Mouse (Mus musculus): Measurements from ENCODE around the gene Gm19426. TPM values are rescaled to one million over a fixed set of nuclear protein-coding genes. Genes with fewer than 3 reads are reported as not detected.

The Gm19426 gene
- polyA plus RNA-seq, 1 experiment from 2014 or later, result 8.2 TPM

DNA sequence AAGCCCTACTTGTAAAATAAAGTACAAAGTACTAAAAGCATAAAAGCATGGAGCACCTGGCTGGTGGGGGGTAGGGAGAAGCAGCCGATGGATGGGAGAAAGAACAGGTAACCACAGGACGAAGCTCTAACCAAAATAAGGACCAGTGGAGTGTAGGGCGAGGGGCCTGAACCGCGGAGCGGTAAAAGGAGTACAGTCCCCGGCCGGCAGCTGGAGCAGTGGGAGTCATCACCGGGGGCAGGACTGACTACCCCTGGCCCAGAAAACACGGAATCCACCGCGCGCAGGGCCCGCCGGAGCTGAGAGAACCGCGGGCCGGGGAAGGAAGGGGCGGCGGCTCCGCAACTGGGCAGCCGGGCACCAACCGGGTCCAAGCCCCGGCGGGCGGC lies 29.0 kb downstream of the Gm19426 start:
- no peak for DNase-seq (ENCODE audit: low spot score)
- Histone ChIP-seq H3K9me3 (replicated peaks) (no peaks in the 10 kb centered on the region), H3K4me3 (peak overlapping the region; percentile 83), H3K27ac (peak overlapping the region; percentile 96), H3K27me3 (ENCODE audit: low read depth, poor library complexity, severe bottlenecking) (no peaks in the 10 kb centered on the region), H3K4me1 (peaks cover 19% of the 10 kb centered on the region), H3K36me3 (peaks cover 22% of the 10 kb centered on the region)
- under 1% methylated on average over 26 of the region's 26 CpGs for WGBS

DNA sequence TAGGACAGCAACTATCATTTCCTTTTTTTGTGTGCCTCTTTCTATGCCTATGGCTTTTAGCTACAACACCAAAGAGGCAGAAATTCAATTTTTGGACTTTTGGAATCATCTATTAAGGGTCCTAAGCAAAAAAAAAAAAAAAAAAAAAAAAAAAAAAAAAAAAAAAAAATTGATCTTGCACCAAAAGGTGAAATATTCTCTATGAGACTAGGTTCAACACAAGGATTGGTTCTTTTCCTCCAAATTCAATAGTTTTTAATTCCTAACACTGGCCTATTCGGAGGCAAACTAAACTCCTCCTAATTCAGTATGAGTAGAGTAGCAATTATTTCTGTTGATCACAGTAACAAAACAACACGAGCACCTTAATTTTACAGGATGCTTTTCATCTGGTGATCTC lies 31.6 kb downstream of the Gm19426 start:
- DNase-seq (ENCODE audit: low spot score), result no peak
- Histone ChIP-seq H3K36me3 (peaks cover 47% of the 10 kb centered on the region), H3K9me3 (replicated peaks) (no peaks in the 10 kb centered on the region), H3K27me3 (ENCODE audit: low read depth, poor library complexity, severe bottlenecking) (no peaks in the 10 kb centered on the region), H3K4me3 (no peak overlapping the region), H3K4me1 (peaks cover 23% of the 10 kb centered on the region), H3K27ac (no peak overlapping the region)
- WGBS, result 90% methylated on average over 2 of the region's 2 CpGs

DNA sequence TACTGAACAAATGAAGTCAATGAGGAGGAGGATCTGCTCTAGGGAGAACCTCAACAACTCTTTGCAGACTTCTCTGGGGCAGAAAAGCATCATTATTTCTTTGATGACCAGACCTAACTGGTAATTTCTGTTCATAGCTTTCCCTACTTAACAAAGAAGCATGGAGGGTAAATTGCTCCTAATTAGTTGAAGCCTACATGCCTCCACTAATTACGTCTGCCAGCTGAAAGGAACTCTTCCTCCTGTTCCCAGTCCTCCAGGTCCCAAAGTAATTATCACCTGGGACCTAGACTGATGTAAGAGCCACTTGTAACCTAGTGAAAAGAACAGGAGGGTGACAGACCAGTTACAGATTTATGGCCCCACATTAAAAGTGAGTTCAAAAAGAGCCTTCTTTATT lies 35.9 kb downstream of the Gm19426 start:
- peaks cover 6% of the 10 kb centered on the region for H3K4me1 ChIP-seq
- no peaks in the 10 kb centered on the region for H3K27me3 ChIP-seq (ENCODE audit: low read depth, poor library complexity, severe bottlenecking)
- H3K9me3 ChIP-seq (replicated peaks), result no peaks in the 10 kb centered on the region
- no peak for DNase-seq (ENCODE audit: low spot score)
- H3K4me3 ChIP-seq, result no peak overlapping the region
- peaks cover 90% of the 10 kb centered on the region for H3K36me3 ChIP-seq
- WGBS, result 56% methylated on average over 1 of the region's 1 CpGs
- H3K27ac ChIP-seq, result no peak overlapping the region

DNA sequence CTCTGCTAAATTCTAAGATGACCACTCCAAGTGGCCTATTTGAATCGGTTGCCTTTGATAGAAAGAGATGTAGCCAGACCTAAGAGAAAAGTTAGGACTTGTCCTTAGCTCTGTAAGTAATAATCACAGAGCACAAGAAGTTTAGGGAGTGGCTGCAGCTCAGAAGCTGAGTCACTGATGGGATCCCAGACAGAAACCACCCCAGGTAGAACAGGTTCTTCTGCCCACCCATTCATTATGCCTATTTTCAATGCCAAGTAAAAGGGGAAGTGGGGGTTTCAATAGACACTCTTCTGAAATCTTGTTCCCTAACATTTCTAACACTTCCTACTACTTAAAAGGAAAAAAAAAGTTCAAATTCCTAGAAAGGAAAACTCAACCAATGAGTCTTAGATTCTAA lies 38.2 kb downstream of the Gm19426 start:
- WGBS, result 83% methylated on average over 1 of the region's 1 CpGs
- no peaks in the 10 kb centered on the region for H3K27me3 ChIP-seq (ENCODE audit: low read depth, poor library complexity, severe bottlenecking)

DNA sequence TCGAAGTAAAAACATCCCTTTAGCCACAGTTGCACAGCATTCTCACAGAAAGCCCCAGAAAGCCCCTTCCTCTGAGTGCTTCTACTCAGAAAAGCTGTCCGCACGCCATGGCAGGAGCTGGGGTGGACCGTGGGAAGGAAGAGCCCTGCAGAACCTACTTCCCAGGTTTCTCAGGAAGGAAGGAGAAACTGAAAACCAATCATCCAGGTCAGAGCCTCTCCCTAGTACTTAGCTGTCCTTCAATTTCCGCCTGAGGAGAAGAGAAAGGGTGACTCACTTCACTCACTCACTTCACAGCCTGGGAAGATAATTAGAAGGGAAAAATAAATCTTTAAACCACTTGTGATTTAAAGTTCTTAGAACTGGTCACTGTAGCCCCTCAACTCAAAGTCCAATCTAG lies 39.1 kb downstream of the Gm19426 start:
- 92% methylated on average over 5 of the region's 5 CpGs for WGBS
- no peaks in the 10 kb centered on the region for H3K27me3 ChIP-seq (ENCODE audit: low read depth, poor library complexity, severe bottlenecking)

More for the DNA sequence above, 38.2 kb downstream of the Gm19426 start:
- H3K4me3 ChIP-seq, result no peak overlapping the region
- no peaks in the 10 kb centered on the region for H3K9me3 ChIP-seq (replicated peaks)
- H3K36me3 ChIP-seq, result peaks cover 97% of the 10 kb centered on the region
- H3K27ac ChIP-seq, result no peak overlapping the region
- H3K4me1 ChIP-seq, result peaks cover 6% of the 10 kb centered on the region
- no peak for DNase-seq (ENCODE audit: low spot score)

DNA sequence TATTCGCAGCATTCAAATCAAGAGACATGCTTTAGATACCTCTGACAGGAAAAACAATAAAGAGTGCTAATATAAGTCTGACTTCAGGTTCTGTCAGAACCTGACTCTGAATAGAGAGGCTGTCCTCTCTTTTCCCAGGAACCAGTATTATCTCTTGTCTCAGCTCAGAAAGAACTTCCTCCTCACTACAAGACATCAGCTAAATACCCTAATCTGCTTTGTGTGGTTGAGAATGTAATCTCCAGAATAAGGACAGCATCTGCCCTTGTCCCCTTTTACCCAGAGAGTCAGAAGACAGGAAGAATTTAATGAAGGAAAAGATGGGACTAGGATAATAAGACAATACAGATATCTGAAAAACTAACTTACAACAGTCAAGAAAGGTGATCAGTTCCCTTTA lies 40.0 kb downstream of the Gm19426 start:
- Histone ChIP-seq H3K27ac (no peak overlapping the region), H3K9me3 (replicated peaks) (no peaks in the 10 kb centered on the region), H3K27me3 (ENCODE audit: low read depth, poor library complexity, severe bottlenecking) (no peaks in the 10 kb centered on the region), H3K36me3 (peaks cover 97% of the 10 kb centered on the region), H3K4me1 (peaks cover 6% of the 10 kb centered on the region), H3K4me3 (no peak overlapping the region)
- no peak for DNase-seq (ENCODE audit: low spot score)
- WGBS, result 94% methylated on average over 1 of the region's 1 CpGs

More for the DNA sequence above, 39.1 kb downstream of the Gm19426 start:
- Histone ChIP-seq H3K27ac (no peak overlapping the region), H3K36me3 (peaks cover 97% of the 10 kb centered on the region), H3K9me3 (replicated peaks) (no peaks in the 10 kb centered on the region), H3K4me3 (no peak overlapping the region), H3K4me1 (peaks cover 6% of the 10 kb centered on the region)
- no peak for DNase-seq (ENCODE audit: low spot score)

DNA sequence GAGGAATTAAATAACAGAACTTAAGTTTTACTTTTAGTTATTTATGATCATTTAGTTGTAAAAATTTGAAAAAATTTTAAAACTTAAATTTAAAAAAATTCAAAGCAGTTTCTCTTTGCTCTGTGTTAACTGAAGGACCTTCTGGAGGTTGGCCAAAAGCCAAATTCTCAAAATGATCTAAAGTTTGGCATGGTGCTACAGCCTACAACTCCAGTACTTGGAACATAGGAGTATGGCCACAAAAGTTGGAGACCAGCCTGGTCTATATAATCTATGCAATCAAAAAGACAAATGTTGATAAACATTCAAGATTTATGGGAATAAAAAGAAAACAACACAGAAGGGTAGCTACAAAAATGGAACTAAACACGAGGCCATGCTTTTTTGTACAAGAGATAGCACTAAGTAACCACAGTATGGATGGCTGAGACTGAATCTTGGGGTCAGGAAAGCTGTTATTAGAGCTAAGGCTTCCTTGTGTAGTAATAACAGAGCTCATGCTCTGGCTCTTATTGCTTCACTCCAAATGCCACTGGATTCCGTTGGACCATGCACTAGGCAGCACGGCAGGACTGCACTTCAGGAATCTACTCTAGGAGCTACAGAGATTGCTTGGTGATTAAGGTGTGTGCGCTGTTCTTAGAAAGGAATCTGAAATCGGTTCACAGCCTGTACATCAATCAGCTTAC lies 48.3 kb downstream of the Gm19426 start:
- no peak overlapping the region for H3K4me3 ChIP-seq
- no peaks in the 10 kb centered on the region for H3K4me1 ChIP-seq
- 92% methylated on average over 5 of the region's 5 CpGs for WGBS
- no peaks in the 10 kb centered on the region for H3K9me3 ChIP-seq (replicated peaks)
- H3K27me3 ChIP-seq (ENCODE audit: low read depth, poor library complexity, severe bottlenecking), result no peaks in the 10 kb centered on the region
- no peak overlapping the region for H3K27ac ChIP-seq
- DNase-seq (ENCODE audit: low spot score), result no peak
- peaks cover 96% of the 10 kb centered on the region for H3K36me3 ChIP-seq

MicroRNA genes within 50 kb of the gene (microRNA counts, 519-probe panel; counts per million panel counts)
- microRNA mmu-miR-130a, result 7,696 counts per million, percentile 98 among the panel's probes with 10 or more counts

Small RNA genes within 50 kb of the gene (microRNA-seq; reads per million reads assigned to microRNA genes)
- gene Mir130a, result 20,125 reads per million, percentile 98 among the genes with 10 or more reads in this experiment

Other genes starting within 250 kb of the Gm19426 start
- 38.2 and 40.0 TPM in 2 replicates for gene Ctnnd1, start 92.9 kb downstream of the Gm19426 start, polyA plus RNA-seq (2016; fragmentation: Nextera tagmentation; extraction: Ambion mirVana)
- gene Btbd18, start 84.6 kb downstream of the Gm19426 start, polyA plus RNA-seq (2016; fragmentation: Nextera tagmentation; extraction: Ambion mirVana), result 0.20 and 0.58 TPM in 2 replicates
- gene Selenoh, start 72.9 kb downstream of the Gm19426 start, polyA plus RNA-seq (2016; fragmentation: Nextera tagmentation; extraction: Ambion mirVana), result 507 and 566 TPM in 2 replicates
- not detected in 2 replicates for gene Gm28635, start 65.6 kb downstream of the Gm19426 start, polyA plus RNA-seq (2016; fragmentation: Nextera tagmentation; extraction: Ambion mirVana)
- gene Med19, start 65.3 kb downstream of the Gm19426 start, polyA plus RNA-seq (2016; fragmentation: Nextera tagmentation; extraction: Ambion mirVana), result 41.1 and 43.4 TPM in 2 replicates
- gene Tmx2, start 64.5 kb downstream of the Gm19426 start, polyA plus RNA-seq (2016; fragmentation: Nextera tagmentation; extraction: Ambion mirVana), result 115 and 132 TPM in 2 replicates
- gene Zdhhc5, start 28.5 kb downstream of the Gm19426 start, polyA plus RNA-seq (2016; fragmentation: Nextera tagmentation; extraction: Ambion mirVana), result 33.7 and 34.3 TPM in 2 replicates
- gene Clp1, start 16.3 kb downstream of the Gm19426 start, polyA plus RNA-seq (2016; fragmentation: Nextera tagmentation; extraction: Ambion mirVana), result 57.8 and 58.8 TPM in 2 replicates
- gene Ypel4, start 9.6 kb downstream of the Gm19426 start, polyA plus RNA-seq (2016; fragmentation: Nextera tagmentation; extraction: Ambion mirVana), result 5.7 and 9.6 TPM in 2 replicates
- 9.3 and 10.8 TPM in 2 replicates for gene Serping1, start 31.8 kb upstream of the Gm19426 start, polyA plus RNA-seq (2016; fragmentation: Nextera tagmentation; extraction: Ambion mirVana)
- 17.6 and 19.2 TPM in 2 replicates for gene Ube2l6, start 55.2 kb upstream of the Gm19426 start, polyA plus RNA-seq (2016; fragmentation: Nextera tagmentation; extraction: Ambion mirVana)
- 0.11 and 0.56 TPM in 2 replicates for gene Smtnl1, start 79.0 kb upstream of the Gm19426 start, polyA plus RNA-seq (2016; fragmentation: Nextera tagmentation; extraction: Ambion mirVana)
- gene Timm10, start 83.3 kb upstream of the Gm19426 start, polyA plus RNA-seq (2016; fragmentation: Nextera tagmentation; extraction: Ambion mirVana), result 64.5 and 71.0 TPM in 2 replicates
- gene Slc43a1, start 95.2 kb upstream of the Gm19426 start, polyA plus RNA-seq (2016; fragmentation: Nextera tagmentation; extraction: Ambion mirVana), result 36.6 and 42.6 TPM in 2 replicates
- gene Rtn4rl2, start 143.1 kb upstream of the Gm19426 start, polyA plus RNA-seq (2016; fragmentation: Nextera tagmentation; extraction: Ambion mirVana), result 0.74 and 1.0 TPM in 2 replicates
- 30.4 and 32.8 TPM in 2 replicates for gene Slc43a3, start 192.9 kb upstream of the Gm19426 start, polyA plus RNA-seq (2016; fragmentation: Nextera tagmentation; extraction: Ambion mirVana)
- gene Prg2, start 236.8 kb upstream of the Gm19426 start, polyA plus RNA-seq (2016; fragmentation: Nextera tagmentation; extraction: Ambion mirVana), result 0.18 TPM in 1 of 2 replicates, not detected in the other
- 0.15 TPM in 1 of 2 replicates, not detected in the other for gene Prg3, start 244.6 kb upstream of the Gm19426 start, polyA plus RNA-seq (2016; fragmentation: Nextera tagmentation; extraction: Ambion mirVana)